Mouse (Mus musculus) midbrain, embryonic 13.5 days (tissue): ENCODE results near the gene Tbc1d4. TPM values are rescaled to one million over a fixed set of nuclear protein-coding genes. Genes with fewer than 3 reads are reported as not detected.
A peak's percentile ranks its signal among the peaks of the same experiment; 100 is the strongest.

Source experiments
- ATAC-seq: fragments of 200-750 bp; cut with Nextera tagmentation; 2 replicates; pipeline ENCODE4 v1.8.0; 2017; ENCODE audit warnings: mild to moderate bottlenecking, moderate TSS enrichment, moderate library complexity
- H3K27ac ChIP-seq: fragments of 300-500 bp; sonication (generic); 2 replicates; pipeline ENCODE4 v1.5.1; 2015; ENCODE audit warnings: inconsistent platforms, mild to moderate bottlenecking, moderate library complexity
- H3K27me3 ChIP-seq: fragments of 300-500 bp; sonication (generic); 2 replicates; pipeline ENCODE4 v1.6.1; 2015; ENCODE audit warnings: mild to moderate bottlenecking, inconsistent platforms
- H3K36me3 ChIP-seq: fragments of 300-500 bp; sonication (generic); 2 replicates; pipeline ENCODE4 v1.6.1; 2015; ENCODE audit warnings: mild to moderate bottlenecking, inconsistent platforms
- H3K4me1 ChIP-seq: fragments of 300-500 bp; sonication (generic); replicated peaks from 2 replicates; pipeline ENCODE4 v1.6.1; 2015; ENCODE audit warnings: inconsistent platforms
- H3K4me2 ChIP-seq: fragments of 300-500 bp; sonication (generic); replicated peaks from 2 replicates; pipeline ENCODE4 v1.6.1; 2015; ENCODE audit warnings: moderate library complexity, mild to moderate bottlenecking, inconsistent platforms
- H3K4me3 ChIP-seq: fragments of 300-500 bp; sonication (generic); replicated peaks from 2 replicates; pipeline ENCODE4 v1.5.1; 2015; ENCODE audit warnings: mild to moderate bottlenecking, inconsistent platforms
- H3K9ac ChIP-seq: fragments of 300-500 bp; sonication (generic); replicated peaks from 2 replicates; pipeline ENCODE4 v1.6.1; 2015; ENCODE audit warnings: mild to moderate bottlenecking, inconsistent platforms
- H3K9me3 ChIP-seq: fragments of 300-500 bp; sonication (generic); 2 replicates; pipeline ENCODE4 v1.6.1; 2016; ENCODE audit warnings: mild to moderate bottlenecking, inconsistent platforms
- WGBS: fragments of 180-500 bp; shearing (Covaris S2); methylation state at CpG from one replicate; pipeline ENCODE4 v1.1.7; 2015; 5-methylcytosine and 5-hydroxymethylcytosine counted together
- polyA plus RNA-seq: library from polyadenylated mRNA; unstranded; fragments of >200 nt; fragmentation: Nextera tagmentation; extraction: Ambion mirVana; gene quantifications from 2 replicates; pipeline ENCODE4 v1.2.1, GENCODE M21; 2015

The Tbc1d4 gene
- polyA plus RNA-seq, 1 experiment from 2014 or later, result 6.5 TPM

GRCm38 (mm10) chr14:101559446-101559845, 49.5 kb downstream of the Tbc1d4 start:
- H3K4me3 ChIP-seq, result no peak overlapping the region
- no peaks in the 10 kb centered on the region for H3K9me3 ChIP-seq
- H3K4me2 ChIP-seq, result no peak overlapping the region
- no peaks in the 10 kb centered on the region for H3K27me3 ChIP-seq
- H3K9ac ChIP-seq, result no peak overlapping the region
- no peak overlapping the region for H3K27ac ChIP-seq
- 0 out of 2 replicates have a peak, but pooled peaks cover 4% of the 10 kb centered on the region for H3K4me1 ChIP-seq
- no peak for ATAC-seq
- 76% methylated on average over 3 of the region's 3 CpGs for WGBS
- H3K36me3 ChIP-seq, result no peaks in the 10 kb centered on the region

GRCm38 (mm10) chr14:101548885-101549573, 60.0 kb downstream of the Tbc1d4 start:
- WGBS, result 88% methylated on average over 20 of the region's 20 CpGs
- no peaks in the 10 kb centered on the region for H3K4me1 ChIP-seq
- H3K27me3 ChIP-seq, result no peaks in the 10 kb centered on the region
- no peaks in the 10 kb centered on the region for H3K36me3 ChIP-seq
- no peak for ATAC-seq
- H3K27ac ChIP-seq, result no peak overlapping the region
- no peaks in the 10 kb centered on the region for H3K9me3 ChIP-seq
- H3K4me2 ChIP-seq, result no peak overlapping the region
- no peak overlapping the region for H3K4me3 ChIP-seq
- no peak overlapping the region for H3K9ac ChIP-seq

- 85% methylated on average over 9 of the region's 9 CpGs for WGBS
- Histone ChIP-seq H3K27me3 (no peaks in the 10 kb centered on the region), H3K9ac (no peak overlapping the region), H3K36me3 (no peaks in the 10 kb centered on the region), H3K9me3 (no peaks in the 10 kb centered on the region), H3K4me3 (no peak overlapping the region), H3K4me1 (no peaks in the 10 kb centered on the region), H3K4me2 (no peak overlapping the region), H3K27ac (no peak overlapping the region)
- ATAC-seq, result no peak
Measured at GRCm38 (mm10) chr14:101541863-101542262, 67.1 kb downstream of the Tbc1d4 start.

GRCm38 (mm10) chr14:101541141-101541540, 67.8 kb downstream of the Tbc1d4 start:
- Histone ChIP-seq H3K9ac (no peak overlapping the region), H3K9me3 (no peaks in the 10 kb centered on the region), H3K27me3 (no peaks in the 10 kb centered on the region), H3K4me3 (no peak overlapping the region), H3K4me2 (no peak overlapping the region), H3K4me1 (no peaks in the 10 kb centered on the region), H3K27ac (no peak overlapping the region), H3K36me3 (no peaks in the 10 kb centered on the region)
- ATAC-seq, result no peak
- 94% methylated on average over 5 of the region's 5 CpGs for WGBS

- Histone ChIP-seq H3K27ac (no peak overlapping the region), H3K4me2 (no peak overlapping the region), H3K9ac (no peak overlapping the region), H3K36me3 (no peaks in the 10 kb centered on the region), H3K4me3 (no peak overlapping the region), H3K27me3 (no peaks in the 10 kb centered on the region), H3K9me3 (no peaks in the 10 kb centered on the region), H3K4me1 (no peaks in the 10 kb centered on the region)
- ATAC-seq, result no peak
- 99% methylated on average over 3 of the region's 3 CpGs for WGBS
Measured at GRCm38 (mm10) chr14:101540466-101540865, 68.5 kb downstream of the Tbc1d4 start.

GRCm38 (mm10) chr14:101537906-101538305, 71.1 kb downstream of the Tbc1d4 start:
- Histone ChIP-seq H3K4me2 (no peak overlapping the region), H3K27ac (no peak overlapping the region), H3K4me3 (no peak overlapping the region), H3K36me3 (no peaks in the 10 kb centered on the region), H3K9me3 (no peaks in the 10 kb centered on the region), H3K9ac (no peak overlapping the region), H3K4me1 (no peaks in the 10 kb centered on the region), H3K27me3 (no peaks in the 10 kb centered on the region)
- 0 out of 2 replicates have a peak, but pooled peaks have one; percentile 48 for ATAC-seq
- 75% methylated on average over 2 of the region's 2 CpGs for WGBS

- Histone ChIP-seq H3K27ac (no peak overlapping the region), H3K36me3 (no peaks in the 10 kb centered on the region), H3K9me3 (no peaks in the 10 kb centered on the region), H3K27me3 (no peaks in the 10 kb centered on the region), H3K4me1 (no peaks in the 10 kb centered on the region), H3K4me2 (no peak overlapping the region), H3K4me3 (no peak overlapping the region), H3K9ac (no peak overlapping the region)
- no peak for ATAC-seq
- 86% methylated on average over 1 of the region's 1 CpGs for WGBS
Measured at GRCm38 (mm10) chr14:101537413-101537812, 71.6 kb downstream of the Tbc1d4 start.

- H3K27me3 ChIP-seq, result no peaks in the 10 kb centered on the region
- ATAC-seq, result no peak
- H3K36me3 ChIP-seq, result no peaks in the 10 kb centered on the region
- no peak overlapping the region for H3K4me2 ChIP-seq
- H3K9ac ChIP-seq, result no peak overlapping the region
- H3K4me1 ChIP-seq, result no peaks in the 10 kb centered on the region
- H3K27ac ChIP-seq, result no peak overlapping the region
- no peak overlapping the region for H3K4me3 ChIP-seq
- 64% methylated on average over 7 of the region's 7 CpGs for WGBS
- no peaks in the 10 kb centered on the region for H3K9me3 ChIP-seq
Measured at GRCm38 (mm10) chr14:101532090-101532695, 76.8 kb downstream of the Tbc1d4 start.

GRCm38 (mm10) chr14:101530455-101530854, 78.5 kb downstream of the Tbc1d4 start:
- no peak overlapping the region for H3K4me2 ChIP-seq
- no peaks in the 10 kb centered on the region for H3K27me3 ChIP-seq
- no peak overlapping the region for H3K27ac ChIP-seq
- H3K36me3 ChIP-seq, result no peaks in the 10 kb centered on the region
- no peak overlapping the region for H3K4me3 ChIP-seq
- no peak overlapping the region for H3K9ac ChIP-seq
- H3K4me1 ChIP-seq, result no peaks in the 10 kb centered on the region
- ATAC-seq, result no peak
- WGBS, result 37% methylated on average over 2 of the region's 2 CpGs
- H3K9me3 ChIP-seq, result no peaks in the 10 kb centered on the region

- H3K9me3 ChIP-seq, result no peaks in the 10 kb centered on the region
- WGBS, result 95% methylated on average over 6 of the region's 6 CpGs
- H3K4me2 ChIP-seq, result no peak overlapping the region
- no peaks in the 10 kb centered on the region for H3K4me1 ChIP-seq
- H3K36me3 ChIP-seq, result no peaks in the 10 kb centered on the region
- ATAC-seq, result no peak
- H3K27ac ChIP-seq, result no peak overlapping the region
- H3K9ac ChIP-seq, result no peak overlapping the region
- no peaks in the 10 kb centered on the region for H3K27me3 ChIP-seq
- no peak overlapping the region for H3K4me3 ChIP-seq
Measured at GRCm38 (mm10) chr14:101529194-101529593, 79.8 kb downstream of the Tbc1d4 start.

GRCm38 (mm10) chr14:101527420-101527996, 81.5 kb downstream of the Tbc1d4 start:
- no peaks in the 10 kb centered on the region for H3K36me3 ChIP-seq
- H3K4me3 ChIP-seq, result no peak overlapping the region
- H3K9me3 ChIP-seq, result no peaks in the 10 kb centered on the region
- 62% methylated on average over 11 of the region's 11 CpGs for WGBS
- ATAC-seq, result no peak
- H3K4me2 ChIP-seq, result no peak overlapping the region
- H3K9ac ChIP-seq, result no peak overlapping the region
- H3K27ac ChIP-seq, result no peak overlapping the region
- H3K27me3 ChIP-seq, result no peaks in the 10 kb centered on the region
- no peaks in the 10 kb centered on the region for H3K4me1 ChIP-seq

- 65% methylated on average over 1 of the region's 1 CpGs for WGBS
- ATAC-seq, result no peak
- H3K27me3 ChIP-seq, result no peaks in the 10 kb centered on the region
- no peaks in the 10 kb centered on the region for H3K9me3 ChIP-seq
- no peak overlapping the region for H3K9ac ChIP-seq
- no peak overlapping the region for H3K27ac ChIP-seq
- H3K4me1 ChIP-seq, result no peaks in the 10 kb centered on the region
- no peak overlapping the region for H3K4me2 ChIP-seq
- no peaks in the 10 kb centered on the region for H3K36me3 ChIP-seq
- H3K4me3 ChIP-seq, result no peak overlapping the region
Measured at GRCm38 (mm10) chr14:101526478-101526877, 82.5 kb downstream of the Tbc1d4 start.
